Mouse (Mus musculus): Measurements from ENCODE around the gene Slc35g2. TPM values are rescaled to one million over a fixed set of nuclear protein-coding genes. Genes with fewer than 3 reads are reported as not detected.

Slc35g2 gene
- total RNA-seq, 1 experiment = 2.1 TPM

- no peak overlapping the region for H3K4me3 ChIP-seq (ENCODE audit: insufficient read depth in 1 of 2, low read depth in 1 of 2, low read length in 2 of 2, poor library complexity in 1 of 2, severe bottlenecking in 1 of 2)
- no peaks in the 10 kb centered on the region for H3K9me3 ChIP-seq (ENCODE audit: control insufficient read depth, insufficient read depth, low read depth, low read length)
- no peaks in the 10 kb centered on the region for H3K36me3 ChIP-seq (ENCODE audit: control insufficient read depth, insufficient read depth, low read length, poor library complexity, severe bottlenecking)
- DNase-seq (ENCODE audit: low read depth, low spot score) = no peak
- H3K4me1 ChIP-seq (ENCODE audit: control insufficient read depth in 2 of 2, insufficient read depth in 2 of 2, low read length in 2 of 2, poor library complexity in 1 of 2) = no peaks in the 10 kb centered on the region
- TF ChIP-seq MAFK (IDR thresholded peaks at IDR 0.05; ENCODE audit: insufficient read depth, low read depth, low read length) (no peak), ZC3H11A (IDR thresholded peaks at IDR 0.05; ENCODE audit: borderline replicate concordance, low read depth, low read length) (no peak), CHD2 (IDR thresholded peaks at IDR 0.05; ENCODE audit: low read depth, low read length) (no peak), ZNF384 (IDR thresholded peaks at IDR 0.05; ENCODE audit: low read depth, low read length) (no peak), HCFC1 (IDR thresholded peaks at IDR 0.05; ENCODE audit: borderline replicate concordance, insufficient read depth, low read length) (no peak)
- no peak overlapping the region for H3K27ac ChIP-seq (ENCODE audit: insufficient read depth, low read depth, low read length, poor library complexity, severe bottlenecking)
- H3K9ac ChIP-seq (ENCODE audit: insufficient read depth, low read depth, low read length, poor library complexity, severe bottlenecking) = no peak overlapping the region
- in situ Hi-C loops (cut with MboI; ENCODE audit: low sequenced_read_pairs in 2 of 2, unreplicated experiment in 2 of 2) = no loop called here
Observed at GRCm38 (mm10) chr9:100534686-100535085, 36.2 kb downstream of the Slc35g2 start.

GRCm38 (mm10) chr9:100532847-100533505 lies 37.9 kb downstream of the Slc35g2 start:
- DNase-seq (ENCODE audit: low read depth, low spot score) = no peak
- no peak overlapping the region for H3K27ac ChIP-seq (ENCODE audit: insufficient read depth, low read depth, low read length, poor library complexity, severe bottlenecking)
- H3K4me1 ChIP-seq (ENCODE audit: control insufficient read depth in 2 of 2, insufficient read depth in 2 of 2, low read length in 2 of 2, poor library complexity in 1 of 2) = no peaks in the 10 kb centered on the region
- no peak overlapping the region for H3K9ac ChIP-seq (ENCODE audit: insufficient read depth, low read depth, low read length, poor library complexity, severe bottlenecking)
- no peaks in the 10 kb centered on the region for H3K9me3 ChIP-seq (ENCODE audit: control insufficient read depth, insufficient read depth, low read depth, low read length)
- H3K36me3 ChIP-seq (ENCODE audit: control insufficient read depth, insufficient read depth, low read length, poor library complexity, severe bottlenecking) = no peaks in the 10 kb centered on the region
- TF ChIP-seq ZNF384 (IDR thresholded peaks at IDR 0.05; ENCODE audit: low read depth, low read length) (no peak), HCFC1 (IDR thresholded peaks at IDR 0.05; ENCODE audit: borderline replicate concordance, insufficient read depth, low read length) (no peak), CHD2 (IDR thresholded peaks at IDR 0.05; ENCODE audit: low read depth, low read length) (no peak)
- in situ Hi-C loops (cut with MboI; ENCODE audit: low sequenced_read_pairs in 2 of 2, unreplicated experiment in 2 of 2) = no loop called here
- no peak overlapping the region for H3K4me3 ChIP-seq (ENCODE audit: insufficient read depth in 1 of 2, low read depth in 1 of 2, low read length in 2 of 2, poor library complexity in 1 of 2, severe bottlenecking in 1 of 2)

GRCm38 (mm10) chr9:100531296-100531695 lies 39.6 kb downstream of the Slc35g2 start:
- Histone ChIP-seq H3K9ac (ENCODE audit: insufficient read depth, low read depth, low read length, poor library complexity, severe bottlenecking) (no peak overlapping the region), H3K4me1 (ENCODE audit: control insufficient read depth in 2 of 2, insufficient read depth in 2 of 2, low read length in 2 of 2, poor library complexity in 1 of 2) (no peaks in the 10 kb centered on the region), H3K27ac (ENCODE audit: insufficient read depth, low read depth, low read length, poor library complexity, severe bottlenecking) (no peak overlapping the region), H3K9me3 (ENCODE audit: control insufficient read depth, insufficient read depth, low read depth, low read length) (no peaks in the 10 kb centered on the region), H3K36me3 (ENCODE audit: control insufficient read depth, insufficient read depth, low read length, poor library complexity, severe bottlenecking) (no peaks in the 10 kb centered on the region), H3K4me3 (ENCODE audit: insufficient read depth in 1 of 2, low read depth in 1 of 2, low read length in 2 of 2, poor library complexity in 1 of 2, severe bottlenecking in 1 of 2) (no peak overlapping the region)
- DNase-seq (ENCODE audit: low read depth, low spot score) = no peak
- in situ Hi-C loops (cut with MboI; ENCODE audit: low sequenced_read_pairs in 2 of 2, unreplicated experiment in 2 of 2) = no loop called here
- TF ChIP-seq ZNF384 (IDR thresholded peaks at IDR 0.05; ENCODE audit: low read depth, low read length) = no peak
- no peak for TF ChIP-seq MAFK (IDR thresholded peaks at IDR 0.05; ENCODE audit: insufficient read depth, low read depth, low read length)
- TF ChIP-seq HCFC1 (IDR thresholded peaks at IDR 0.05; ENCODE audit: borderline replicate concordance, insufficient read depth, low read length) = no peak
- no peak for TF ChIP-seq ZC3H11A (IDR thresholded peaks at IDR 0.05; ENCODE audit: borderline replicate concordance, low read depth, low read length)
- no peak for TF ChIP-seq CHD2 (IDR thresholded peaks at IDR 0.05; ENCODE audit: low read depth, low read length)

GRCm38 (mm10) chr9:100525225-100525624 lies 45.7 kb downstream of the Slc35g2 start:
- Histone ChIP-seq H3K4me1 (ENCODE audit: control insufficient read depth in 2 of 2, insufficient read depth in 2 of 2, low read length in 2 of 2, poor library complexity in 1 of 2) (no peaks in the 10 kb centered on the region), H3K9ac (ENCODE audit: insufficient read depth, low read depth, low read length, poor library complexity, severe bottlenecking) (no peak overlapping the region), H3K4me3 (ENCODE audit: insufficient read depth in 1 of 2, low read depth in 1 of 2, low read length in 2 of 2, poor library complexity in 1 of 2, severe bottlenecking in 1 of 2) (no peak overlapping the region), H3K27ac (ENCODE audit: insufficient read depth, low read depth, low read length, poor library complexity, severe bottlenecking) (no peak overlapping the region), H3K36me3 (ENCODE audit: control insufficient read depth, insufficient read depth, low read length, poor library complexity, severe bottlenecking) (no peaks in the 10 kb centered on the region), H3K9me3 (ENCODE audit: control insufficient read depth, insufficient read depth, low read depth, low read length) (0 out of 2 replicates have a peak, but pooled peaks cover 1% of the 10 kb centered on the region)
- in situ Hi-C loops (cut with MboI; ENCODE audit: low sequenced_read_pairs in 2 of 2, unreplicated experiment in 2 of 2) = no loop called here
- no peak for DNase-seq (ENCODE audit: low read depth, low spot score)
- TF ChIP-seq MAFK (IDR thresholded peaks at IDR 0.05; ENCODE audit: insufficient read depth, low read depth, low read length) (no peak), HCFC1 (IDR thresholded peaks at IDR 0.05; ENCODE audit: borderline replicate concordance, insufficient read depth, low read length) (no peak)

- Histone ChIP-seq H3K4me1 (ENCODE audit: control insufficient read depth in 2 of 2, insufficient read depth in 2 of 2, low read length in 2 of 2, poor library complexity in 1 of 2) (no peaks in the 10 kb centered on the region), H3K4me3 (ENCODE audit: insufficient read depth in 1 of 2, low read depth in 1 of 2, low read length in 2 of 2, poor library complexity in 1 of 2, severe bottlenecking in 1 of 2) (no peak overlapping the region), H3K27ac (ENCODE audit: insufficient read depth, low read depth, low read length, poor library complexity, severe bottlenecking) (no peak overlapping the region), H3K36me3 (ENCODE audit: control insufficient read depth, insufficient read depth, low read length, poor library complexity, severe bottlenecking) (no peaks in the 10 kb centered on the region), H3K9me3 (ENCODE audit: control insufficient read depth, insufficient read depth, low read depth, low read length) (0 out of 2 replicates have a peak, but pooled peaks cover 1% of the 10 kb centered on the region), H3K9ac (ENCODE audit: insufficient read depth, low read depth, low read length, poor library complexity, severe bottlenecking) (no peak overlapping the region)
- TF ChIP-seq HCFC1 (IDR thresholded peaks at IDR 0.05; ENCODE audit: borderline replicate concordance, insufficient read depth, low read length) (no peak), ZC3H11A (IDR thresholded peaks at IDR 0.05; ENCODE audit: borderline replicate concordance, low read depth, low read length) (no peak), CHD2 (IDR thresholded peaks at IDR 0.05; ENCODE audit: low read depth, low read length) (no peak), MAFK (IDR thresholded peaks at IDR 0.05; ENCODE audit: insufficient read depth, low read depth, low read length) (no peak), ZNF384 (IDR thresholded peaks at IDR 0.05; ENCODE audit: low read depth, low read length) (no peak)
- in situ Hi-C loops (cut with MboI; ENCODE audit: low sequenced_read_pairs in 2 of 2, unreplicated experiment in 2 of 2) = no loop called here
- no peak for DNase-seq (ENCODE audit: low read depth, low spot score)
Observed at GRCm38 (mm10) chr9:100522029-100522428, 48.9 kb downstream of the Slc35g2 start.

Data from ES-E14 (cell line).